Mouse (Mus musculus) C2C12 (cell line): ENCODE measurements at regions not wholly inside any gene's neighbourhood (a gene's known extent, or its start where the extent isn't known, plus 50 kb on each side); places are given as distances from the start of the nearest gene placed in this dataset.

Experiments used
- H3K27me3 ChIP-seq: one replicate; pipeline ENCODE4 v1.6.1; 2011; ENCODE audit not compliant: control insufficient read depth, insufficient read depth, insufficient read length
- H3K36me3 ChIP-seq: one replicate; pipeline ENCODE4 v1.6.1; 2011; ENCODE audit not compliant: control insufficient read depth, insufficient read depth
- H3K4me3 ChIP-seq: one replicate; pipeline ENCODE4 v1.5.1; 2011; ENCODE audit warnings: mild to moderate bottlenecking, control low read depth; ENCODE audit not compliant: poor library complexity, insufficient read depth, severe bottlenecking
- H3K79me2 ChIP-seq: one replicate; pipeline ENCODE4 v1.6.1; 2011; ENCODE audit not compliant: control insufficient read depth, insufficient read depth
- H3K79me3 ChIP-seq: one replicate; pipeline ENCODE4 v1.6.1; 2011; ENCODE audit warnings: low read depth, control low read depth
- H3ac ChIP-seq: one replicate; pipeline ENCODE3; 2011; ENCODE audit warnings: low read depth; ENCODE audit not compliant: control insufficient read depth, insufficient read length
- CEBPB ChIP-seq: IDR thresholded peaks from one replicate; pipeline ENCODE4 v1.6.1; 2011; ENCODE audit warnings: low read depth, mild to moderate bottlenecking, control low read depth, moderate library complexity
- CTCF ChIP-seq: IDR thresholded peaks from one replicate; pipeline ENCODE4 v1.5.1; 2011; ENCODE audit not compliant: control insufficient read depth, insufficient read depth, insufficient read length
- FOSL1 ChIP-seq: IDR thresholded peaks from one replicate; pipeline ENCODE4 v1.8.0; 2011; ENCODE audit warnings: mild to moderate bottlenecking, low read length; ENCODE audit not compliant: poor library complexity, insufficient read depth, severe bottlenecking
- MAX ChIP-seq: IDR thresholded peaks from one replicate; pipeline ENCODE4 v1.6.1; 2011; ENCODE audit warnings: mild to moderate bottlenecking, control low read depth
- MYOD1 ChIP-seq: IDR thresholded peaks from one replicate; pipeline ENCODE4 v1.6.1; 2011; ENCODE audit warnings: low read depth; ENCODE audit not compliant: control insufficient read depth, insufficient read length
- MYOG ChIP-seq: IDR thresholded peaks from one replicate; pipeline ENCODE4 v1.6.1; 2011; ENCODE audit not compliant: control insufficient read depth, insufficient read length; ENCODE audit errors: extremely low read depth
- USF1 ChIP-seq: IDR thresholded peaks from one replicate; pipeline ENCODE4 v1.6.1; 2011; ENCODE audit warnings: low read depth, mild to moderate bottlenecking, control low read depth, moderate library complexity

GRCm38 (mm10) chr15:5414401-5414800 lies 170.4 kb upstream of the Ptger4 start:
- Histone ChIP-seq H3K27me3 (no peaks in the 10 kb centered on the region), H3K4me3 (no peak overlapping the region), H3K36me3 (no peaks in the 10 kb centered on the region), H3K79me2 (no peaks in the 10 kb centered on the region), H3K79me3 (no peaks in the 10 kb centered on the region), H3ac (no peak overlapping the region)
- TF ChIP-seq USF1 (no peak), MYOD1 (no peak), MYOG (no peak), FOSL1 (no peak), CEBPB (no peak), CTCF (no peak), MAX (no peak)

GRCm38 (mm10) chr15:5416031-5416430 lies 172.0 kb upstream of the Ptger4 start:
- Histone ChIP-seq H3K4me3 (no peak overlapping the region), H3K79me3 (no peaks in the 10 kb centered on the region), H3K27me3 (no peaks in the 10 kb centered on the region), H3K79me2 (no peaks in the 10 kb centered on the region), H3ac (no peak overlapping the region), H3K36me3 (no peaks in the 10 kb centered on the region)
- TF ChIP-seq MAX: no peak
- no peak for TF ChIP-seq MYOD1
- TF ChIP-seq USF1: no peak
- no peak for TF ChIP-seq CTCF
- no peak for TF ChIP-seq MYOG
- TF ChIP-seq FOSL1: no peak
- no peak for TF ChIP-seq CEBPB

GRCm38 (mm10) chr15:5426641-5427040 lies 182.7 kb upstream of the Ptger4 start:
- no peaks in the 10 kb centered on the region for H3K79me2 ChIP-seq
- no peaks in the 10 kb centered on the region for H3K79me3 ChIP-seq
- TF ChIP-seq FOSL1 (no peak), CTCF (no peak), MYOD1 (no peak), USF1 (no peak), CEBPB (no peak), MYOG (no peak), MAX (no peak)
- H3K36me3 ChIP-seq: no peaks in the 10 kb centered on the region
- H3ac ChIP-seq: no peak overlapping the region
- no peak overlapping the region for H3K4me3 ChIP-seq
- no peaks in the 10 kb centered on the region for H3K27me3 ChIP-seq

GRCm38 (mm10) chr15:5427319-5428048 lies 183.5 kb upstream of the Ptger4 start:
- Histone ChIP-seq H3K79me2 (no peaks in the 10 kb centered on the region), H3K27me3 (no peaks in the 10 kb centered on the region), H3K79me3 (no peaks in the 10 kb centered on the region), H3ac (no peak overlapping the region), H3K4me3 (no peak overlapping the region), H3K36me3 (no peaks in the 10 kb centered on the region)
- TF ChIP-seq FOSL1: no peak
- TF ChIP-seq USF1: no peak
- no peak for TF ChIP-seq MYOD1
- no peak for TF ChIP-seq MAX

- Histone ChIP-seq H3K79me3 (no peaks in the 10 kb centered on the region), H3ac (no peak overlapping the region), H3K36me3 (no peaks in the 10 kb centered on the region), H3K4me3 (no peak overlapping the region), H3K27me3 (no peaks in the 10 kb centered on the region), H3K79me2 (no peaks in the 10 kb centered on the region)
- TF ChIP-seq CEBPB (no peak), MYOD1 (no peak)
Measured at GRCm38 (mm10) chr15:5432018-5432417, 188.0 kb upstream of the Ptger4 start.

- Histone ChIP-seq H3ac (no peak overlapping the region), H3K79me3 (no peaks in the 10 kb centered on the region), H3K79me2 (no peaks in the 10 kb centered on the region), H3K27me3 (no peaks in the 10 kb centered on the region), H3K36me3 (no peaks in the 10 kb centered on the region), H3K4me3 (no peak overlapping the region)
- TF ChIP-seq CEBPB: no peak
- no peak for TF ChIP-seq MYOD1
- TF ChIP-seq MAX: no peak
- TF ChIP-seq USF1: no peak
- no peak for TF ChIP-seq CTCF
- TF ChIP-seq MYOG: no peak
- no peak for TF ChIP-seq FOSL1
Measured at GRCm38 (mm10) chr15:5437020-5437419, 193.0 kb upstream of the Ptger4 start.
